Mouse (Mus musculus) thymus, adult 2 months (tissue): ENCODE measurements around the gene Tmem200b. TPM values are rescaled to one million over a fixed set of nuclear protein-coding genes. Genes with fewer than 3 reads are reported as not detected.

Experiments used
- DNase-seq: peaks from one replicate; pipeline ENCODE4 v3.0.0; 2021
- H3K27ac ChIP-seq: fragments of 200-500 bp; 2 replicates; pipeline ENCODE4 v1.5.1; 2012; ENCODE audit warnings: low read length, control low read depth; ENCODE audit not compliant: control insufficient read depth, insufficient read depth
- H3K27me3 ChIP-seq: fragments of 200-500 bp; 2 replicates; pipeline ENCODE4 v1.6.1; 2012; ENCODE audit warnings: mild to moderate bottlenecking, low read length, moderate library complexity, mixed read lengths; ENCODE audit not compliant: control insufficient read depth, insufficient read depth
- H3K36me3 ChIP-seq: fragments of 200-500 bp; 2 replicates; pipeline ENCODE4 v1.6.1; 2012; ENCODE audit warnings: mild to moderate bottlenecking, low read length, moderate library complexity; ENCODE audit not compliant: control insufficient read depth, insufficient read depth
- H3K4me1 ChIP-seq: fragments of 200-500 bp; replicated peaks from 2 replicates; pipeline ENCODE4 v1.6.1; 2012; ENCODE audit warnings: low read length; ENCODE audit not compliant: control insufficient read depth, insufficient read depth
- H3K4me3 ChIP-seq: fragments of 200-500 bp; 2 replicates; pipeline ENCODE4 v1.5.1; 2012; ENCODE audit warnings: mild to moderate bottlenecking, low read length, control low read depth, moderate library complexity; ENCODE audit not compliant: control insufficient read depth, insufficient read depth
- CTCF ChIP-seq: fragments of 200-500 bp; IDR thresholded peaks from 2 replicates; pipeline ENCODE4 v1.5.1; 2012; ENCODE audit warnings: mild to moderate bottlenecking, control low read depth, low read length, moderate library complexity, borderline replicate concordance; ENCODE audit not compliant: control insufficient read depth, poor library complexity, insufficient read depth; ENCODE audit errors: extremely low read depth
- POLR2A ChIP-seq: fragments of 200-500 bp; IDR thresholded peaks from 2 replicates; pipeline ENCODE4 v1.6.1; 2012; ENCODE audit warnings: mild to moderate bottlenecking, low read length, control low read depth, moderate library complexity; ENCODE audit not compliant: control insufficient read depth, poor library complexity, insufficient read depth; ENCODE audit errors: extremely low read depth
- WGBS: fragments of 180-500 bp; shearing (Covaris S2); methylation state at CpG from one replicate; pipeline ENCODE4 v1.1.7; 2018; 5-methylcytosine and 5-hydroxymethylcytosine counted together
- polyA plus RNA-seq: library from polyadenylated mRNA; depleted of rRNA; stranded (reverse); fragments of >200 nt; gene quantifications from 2 replicates; pipeline ENCODE4 v1.2.3, GENCODE M21; 2012

Tmem200b gene
- polyA plus RNA-seq, 1 experiment, result 4.9 TPM

DNA sequence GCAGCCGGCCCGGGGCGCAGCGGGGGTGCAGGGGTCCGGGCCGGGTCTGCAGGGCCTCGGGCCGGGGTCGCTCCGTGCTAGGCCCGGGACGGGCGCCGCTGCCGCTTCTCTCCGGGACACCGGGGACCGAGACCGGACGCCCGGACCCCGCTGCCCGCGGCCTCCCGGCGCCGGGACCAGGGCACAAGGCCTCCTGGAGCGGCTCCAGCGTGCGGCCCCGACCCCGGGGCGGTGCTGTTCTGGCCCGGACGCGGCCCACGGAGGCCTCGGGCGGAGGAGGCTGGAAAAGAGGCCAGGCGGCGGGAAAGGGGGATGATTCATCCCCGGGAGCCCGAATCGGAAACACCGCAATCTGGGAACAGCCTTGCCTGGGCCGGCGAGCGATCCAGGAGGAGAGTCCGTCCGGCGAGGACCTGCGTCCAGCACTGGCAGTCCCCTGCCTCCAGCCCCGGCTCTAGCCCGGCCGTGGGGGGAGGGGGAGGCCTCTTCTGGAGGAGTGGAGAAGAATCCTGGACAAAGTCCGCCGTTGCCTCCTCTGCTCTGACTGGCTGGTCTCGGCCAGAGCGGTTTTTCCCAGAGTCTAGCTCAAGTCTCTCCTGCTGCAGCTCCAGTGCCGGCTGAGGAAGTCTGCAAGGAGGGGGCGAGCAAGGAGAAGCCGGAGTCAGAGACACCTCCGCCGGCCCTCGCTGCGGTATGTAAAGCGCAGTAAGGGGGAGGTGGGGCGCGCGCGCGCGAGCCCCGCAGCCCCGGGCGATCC, 798 bp upstream of the Tmem200b start:
- Histone ChIP-seq H3K4me1 (peaks cover 10% of the 10 kb centered on the region; the same call in 1 of the 2 replicates), H3K27me3 (peaks cover 11% of the 10 kb centered on the region; the same call in 1 of the 2 replicates), H3K36me3 (peaks cover 20% of the 10 kb centered on the region), H3K4me3 (peak overlapping the region; percentile 11), H3K27ac (no peak overlapping the region)
- 1% methylated on average over 73 of the region's 76 CpGs for WGBS
- DNase-seq, result no peak
- TF ChIP-seq POLR2A, result no peak
- 0 out of 2 replicates have a peak, but pooled peaks have one; percentile 7 for TF ChIP-seq CTCF

DNA sequence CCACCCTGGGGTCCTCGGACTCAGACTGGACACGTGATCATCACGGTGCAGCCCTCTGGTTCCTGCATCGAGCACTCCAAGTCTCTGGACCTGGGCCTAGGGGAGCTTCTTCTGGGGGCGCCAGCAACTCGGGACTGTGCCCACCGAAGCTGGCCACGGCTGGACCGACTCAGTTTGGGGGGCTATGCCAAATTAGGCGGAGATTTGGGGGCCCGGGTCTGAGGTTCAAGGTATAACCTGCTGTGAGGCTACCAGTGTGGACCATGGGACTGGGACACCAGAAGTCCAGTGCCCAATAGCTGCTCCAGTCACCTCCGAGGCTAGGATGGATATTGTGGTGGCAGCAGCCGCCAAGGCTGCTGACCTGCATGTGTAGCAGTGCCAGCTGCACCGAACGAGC, 833 bp downstream of the Tmem200b start:
- H3K4me3 ChIP-seq, result no peak overlapping the region
- 80% methylated on average over 15 of the region's 15 CpGs for WGBS
- no peak for DNase-seq
- peaks cover 11% of the 10 kb centered on the region; the same call in 1 of the 2 replicates for H3K27me3 ChIP-seq
- peaks cover 36% of the 10 kb centered on the region for H3K36me3 ChIP-seq
- peaks cover 6% of the 10 kb centered on the region; the same call in 1 of the 2 replicates for H3K4me1 ChIP-seq
- TF ChIP-seq CTCF (no peak), POLR2A (no peak)
- H3K27ac ChIP-seq, result no peak overlapping the region

DNA sequence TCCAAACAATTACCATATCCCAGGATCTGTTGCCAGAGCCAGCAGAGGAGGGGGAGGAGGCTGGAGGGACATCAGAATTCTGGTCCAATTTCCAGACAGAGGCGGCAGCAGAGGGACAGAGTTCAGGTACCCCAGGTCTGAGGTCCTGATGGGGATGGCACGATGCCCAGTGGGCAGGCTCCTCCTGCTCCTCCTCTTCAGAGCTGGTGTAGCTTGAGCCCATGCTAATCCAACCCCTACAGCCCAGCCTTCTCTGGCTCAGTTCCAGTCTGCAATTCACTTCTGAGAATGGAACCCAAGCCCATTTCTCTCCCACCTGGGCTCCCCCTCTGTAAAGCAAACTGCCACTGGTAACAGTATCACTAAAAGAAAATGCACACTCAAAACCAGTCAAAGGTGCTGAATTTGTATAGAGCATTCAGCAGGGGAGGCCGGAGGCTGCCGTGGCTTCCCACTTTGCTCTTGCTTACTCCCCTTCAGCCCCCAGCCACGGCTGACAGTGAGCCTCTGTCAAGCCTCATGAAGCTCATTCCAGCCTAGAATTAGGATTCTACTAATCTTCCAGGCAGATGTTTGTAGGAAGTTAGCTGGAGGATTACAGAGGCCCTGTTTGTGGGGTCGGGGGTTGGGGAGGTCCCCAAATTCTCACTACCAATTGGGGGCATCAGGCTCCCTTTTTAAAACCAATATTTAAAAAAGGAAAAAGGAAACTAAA, 2.7 kb downstream of the Tmem200b start:
- 89% methylated on average over 6 of the region's 6 CpGs for WGBS
- no peak for DNase-seq
- peaks cover 6% of the 10 kb centered on the region; the same call in 1 of the 2 replicates for H3K4me1 ChIP-seq
- H3K27ac ChIP-seq, result no peak overlapping the region
- TF ChIP-seq CTCF, result no peak
- TF ChIP-seq POLR2A, result no peak
- H3K36me3 ChIP-seq, result peaks cover 53% of the 10 kb centered on the region
- no peak overlapping the region for H3K4me3 ChIP-seq
- peaks cover 11% of the 10 kb centered on the region; the same call in 1 of the 2 replicates for H3K27me3 ChIP-seq

DNA sequence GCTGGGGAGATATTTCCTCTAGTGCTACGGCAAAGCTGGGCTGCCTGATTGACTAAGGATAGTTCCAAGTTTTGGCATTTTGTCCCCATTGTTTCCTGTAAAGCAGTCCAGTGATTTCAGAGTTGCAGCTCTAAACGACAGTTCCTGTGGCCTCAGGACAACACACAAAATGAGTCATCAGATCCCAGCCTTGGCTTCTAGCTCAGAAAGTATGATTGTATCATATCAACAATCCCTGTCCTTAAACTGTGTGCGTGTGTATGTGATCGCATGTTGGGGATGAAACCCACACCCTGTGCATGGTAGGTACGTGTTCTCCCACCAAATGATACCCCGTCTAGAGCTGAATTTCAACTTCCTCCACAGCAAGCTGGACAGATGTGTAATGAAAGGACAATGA, 7.6 kb downstream of the Tmem200b start:
- TF ChIP-seq POLR2A, result no peak
- TF ChIP-seq CTCF, result no peak
- H3K36me3 ChIP-seq, result peaks cover 88% of the 10 kb centered on the region
- DNase-seq, result no peak
- WGBS, result 98% methylated on average over 6 of the region's 6 CpGs
- H3K27ac ChIP-seq, result no peak overlapping the region
- no peak overlapping the region for H3K4me3 ChIP-seq
- H3K4me1 ChIP-seq, result no peaks in the 10 kb centered on the region
- H3K27me3 ChIP-seq, result no peaks in the 10 kb centered on the region

DNA sequence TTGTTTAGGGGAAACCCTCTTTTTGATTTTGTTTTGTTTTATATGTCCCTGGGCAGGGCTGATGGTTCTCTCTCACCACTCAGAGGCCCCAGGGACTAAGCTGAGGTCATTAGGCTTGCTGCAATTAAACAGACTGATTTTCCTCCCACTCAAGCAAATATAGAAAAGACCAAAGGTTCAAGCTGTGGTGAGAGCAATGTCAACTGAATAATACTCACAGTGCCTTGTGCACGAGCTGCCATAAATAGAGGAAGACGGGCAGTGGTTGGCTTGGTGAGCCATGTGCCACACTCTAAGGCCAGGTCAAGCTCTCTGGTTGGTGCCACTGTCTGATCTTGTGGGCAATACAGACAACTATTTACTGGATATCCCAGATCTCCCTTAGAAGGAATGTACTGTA, 17.9 kb downstream of the Tmem200b start:
- no peaks in the 10 kb centered on the region for H3K4me1 ChIP-seq
- no peak overlapping the region for H3K27ac ChIP-seq
- H3K36me3 ChIP-seq, result peaks cover 16% of the 10 kb centered on the region
- WGBS, result 98% methylated on average over 2 of the region's 2 CpGs
- H3K27me3 ChIP-seq, result no peaks in the 10 kb centered on the region
- H3K4me3 ChIP-seq, result no peak overlapping the region
- TF ChIP-seq POLR2A, result no peak
- TF ChIP-seq CTCF, result no peak
- DNase-seq, result no peak

DNA sequence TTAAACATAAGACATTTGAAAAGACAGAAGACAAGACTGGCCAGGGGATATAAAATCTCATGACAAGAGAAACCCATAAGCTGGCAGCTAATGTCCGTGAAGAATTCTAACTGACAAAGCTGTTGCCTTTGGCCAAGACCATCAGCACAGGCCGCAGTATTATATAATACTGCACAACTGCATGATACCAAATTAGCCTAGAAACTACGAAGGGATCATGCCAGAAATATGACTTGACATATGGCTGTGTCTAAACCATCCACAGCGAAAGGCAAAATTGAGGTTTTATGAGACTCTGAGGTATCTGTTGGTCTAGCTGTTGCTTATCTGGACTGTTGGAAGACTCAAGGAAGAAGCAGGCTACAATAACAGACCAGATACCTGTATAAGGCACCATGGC, 19.3 kb downstream of the Tmem200b start:
- H3K4me3 ChIP-seq, result no peak overlapping the region
- no peaks in the 10 kb centered on the region for H3K4me1 ChIP-seq
- peaks cover 4% of the 10 kb centered on the region; the same call in 1 of the 2 replicates for H3K36me3 ChIP-seq
- TF ChIP-seq POLR2A, result no peak
- no peak for TF ChIP-seq CTCF
- no peak for DNase-seq
- no peaks in the 10 kb centered on the region for H3K27me3 ChIP-seq
- no peak overlapping the region for H3K27ac ChIP-seq
- 96% methylated on average over 4 of the region's 4 CpGs for WGBS
